Mouse (Mus musculus) limb, embryonic 15.5 days (tissue): ENCODE measurements at regions not wholly inside any gene's neighbourhood (a gene's known extent, or its start where the extent isn't known, plus 50 kb on each side); places are given as distances from the start of the nearest gene placed in this dataset.

Experiments used
- ATAC-seq: fragments of 200-750 bp; cut with Nextera tagmentation; 2 replicates; pipeline ENCODE4 v1.8.0; 2017; ENCODE audit warnings: low read depth, moderate TSS enrichment; ENCODE audit not compliant: insufficient number of reproducible peaks, low FRiP score, low TSS enrichment
- H3K27ac ChIP-seq: fragments of 300-500 bp; sonication (generic); 2 replicates; pipeline ENCODE4 v1.5.1; 2015; ENCODE audit warnings: moderate library complexity, mild to moderate bottlenecking, inconsistent platforms
- H3K27me3 ChIP-seq: fragments of 300-500 bp; sonication (generic); 2 replicates; pipeline ENCODE4 v1.6.1; 2015; ENCODE audit warnings: inconsistent platforms
- H3K36me3 ChIP-seq: fragments of 300-500 bp; sonication (generic); 2 replicates; pipeline ENCODE4 v1.6.1; 2015; ENCODE audit warnings: inconsistent platforms
- H3K4me1 ChIP-seq: fragments of 300-500 bp; sonication (generic); 2 replicates; pipeline ENCODE4 v1.6.1; 2015; ENCODE audit warnings: inconsistent platforms
- H3K4me2 ChIP-seq: fragments of 300-500 bp; sonication (generic); 2 replicates; pipeline ENCODE4 v1.6.1; 2015; ENCODE audit warnings: mild to moderate bottlenecking, inconsistent platforms
- H3K4me3 ChIP-seq: fragments of 300-500 bp; sonication (generic); 2 replicates; pipeline ENCODE4 v1.5.1; 2015; ENCODE audit warnings: mild to moderate bottlenecking, inconsistent platforms
- H3K9ac ChIP-seq: fragments of 300-500 bp; sonication (generic); 2 replicates; pipeline ENCODE4 v1.6.1; 2015; ENCODE audit warnings: inconsistent platforms
- H3K9me3 ChIP-seq: fragments of 300-500 bp; sonication (generic); 2 replicates; pipeline ENCODE4 v1.6.1; 2016; ENCODE audit warnings: inconsistent platforms
- WGBS: fragments of 180-500 bp; shearing (Covaris S2); methylation state at CpG from one replicate; pipeline ENCODE4 v1.1.7; 2015; 5-methylcytosine and 5-hydroxymethylcytosine counted together

DNA sequence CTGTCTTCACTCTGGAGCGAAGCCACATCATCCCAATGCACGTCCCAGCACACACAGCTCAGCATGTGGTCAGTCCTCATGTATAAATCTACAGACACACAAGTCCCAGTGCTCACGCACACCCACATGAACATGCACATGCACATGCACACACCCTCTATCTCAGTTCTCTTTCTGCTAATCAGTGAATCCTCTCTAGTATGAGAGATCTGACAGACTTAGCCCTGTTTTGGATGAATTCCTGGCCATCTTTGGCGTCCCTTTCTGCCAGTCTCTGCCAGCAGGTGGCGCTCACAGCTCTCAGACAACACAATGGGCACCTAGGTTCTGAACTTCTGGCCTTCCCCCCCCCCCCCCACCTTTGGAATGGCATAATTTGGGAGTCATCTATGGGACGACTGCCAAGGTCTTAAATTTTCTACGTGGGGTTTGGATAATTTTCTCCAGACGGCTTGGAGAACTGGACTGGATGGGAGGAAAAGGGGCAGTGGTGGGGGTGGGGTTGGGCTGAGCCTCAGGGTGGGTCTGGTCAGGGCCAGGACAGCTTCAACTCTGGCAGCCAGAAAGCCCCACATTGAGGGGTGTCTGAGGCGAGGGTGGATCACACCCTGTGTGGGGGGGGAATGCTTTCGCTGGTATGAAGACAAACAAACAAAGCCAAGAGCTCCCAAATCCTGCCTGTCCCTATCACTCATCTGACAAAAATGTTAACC is 149.8 kb downstream of the Opa1 start:
- H3K9me3 ChIP-seq: no peaks in the 10 kb centered on the region
- ATAC-seq: peak; percentile 68; the same call in 1 of the 2 replicates
- H3K4me1 ChIP-seq: peaks cover 31% of the 10 kb centered on the region
- H3K4me2 ChIP-seq: no peak overlapping the region
- H3K27ac ChIP-seq: no peak overlapping the region
- H3K36me3 ChIP-seq: no peaks in the 10 kb centered on the region
- 19% methylated on average over 10 of the region's 10 CpGs for WGBS
- peaks cover 32% of the 10 kb centered on the region for H3K27me3 ChIP-seq
- no peak overlapping the region for H3K4me3 ChIP-seq
- no peak overlapping the region for H3K9ac ChIP-seq

GRCm38 (mm10) chr16:29730010-29730409 is 150.9 kb downstream of the Opa1 start:
- peaks cover 41% of the 10 kb centered on the region for H3K4me1 ChIP-seq
- H3K27me3 ChIP-seq: peaks cover 32% of the 10 kb centered on the region
- WGBS: 14% methylated on average over 5 of the region's 5 CpGs

DNA sequence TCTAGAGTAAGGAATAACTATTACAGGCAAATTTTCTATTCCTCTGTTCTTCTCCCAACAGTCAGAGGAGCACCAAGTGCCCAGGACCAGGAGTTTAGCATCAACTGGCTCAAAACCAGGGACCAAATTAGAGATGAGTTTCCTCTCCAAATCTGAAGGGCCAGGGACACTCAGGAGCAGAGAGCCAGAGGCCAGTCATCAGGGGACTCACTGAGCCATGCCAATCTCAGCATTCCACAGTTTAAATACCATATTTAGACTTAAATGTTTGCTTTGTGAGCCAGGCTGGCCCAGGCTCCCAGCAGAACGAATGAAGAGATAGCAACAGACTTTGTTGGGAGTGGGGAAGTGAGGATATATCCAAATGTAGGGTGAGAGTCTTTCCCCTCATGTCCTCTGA is 153.8 kb downstream of the Opa1 start:
- Histone ChIP-seq H3K4me1 (peaks cover 45% of the 10 kb centered on the region), H3K27ac (no peak overlapping the region)
- WGBS: 46% methylated on average over 1 of the region's 1 CpGs

More at GRCm38 (mm10) chr16:29730010-29730409, 150.9 kb downstream of the Opa1 start:
- H3K9me3 ChIP-seq: no peaks in the 10 kb centered on the region
- no peak for ATAC-seq
- H3K9ac ChIP-seq: no peak overlapping the region
- H3K36me3 ChIP-seq: no peaks in the 10 kb centered on the region
- H3K4me2 ChIP-seq: no peak overlapping the region
- H3K27ac ChIP-seq: no peak overlapping the region
- no peak overlapping the region for H3K4me3 ChIP-seq

DNA sequence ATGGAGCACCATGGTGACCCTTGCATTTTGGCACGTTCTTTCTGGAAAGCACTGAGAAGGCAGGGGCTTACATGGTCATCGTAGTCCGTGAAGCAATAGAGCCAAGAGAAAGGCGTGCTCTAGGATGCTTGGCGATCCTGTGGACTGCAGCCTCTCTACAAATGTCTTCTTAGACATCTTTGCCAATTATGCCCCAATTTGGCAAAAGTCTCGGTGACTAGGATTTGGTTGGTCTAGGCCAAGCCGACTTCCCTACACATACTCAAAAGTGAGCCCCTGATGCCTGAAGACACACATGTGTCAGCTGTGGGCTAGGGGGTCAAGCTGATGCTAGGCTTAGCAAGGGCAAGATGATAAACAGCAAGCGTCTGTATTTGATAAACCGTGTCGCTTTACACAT is 154.7 kb downstream of the Opa1 start:
- 57% methylated on average over 10 of the region's 10 CpGs for WGBS

More for the DNA sequence above, 153.8 kb downstream of the Opa1 start:
- Histone ChIP-seq H3K9me3 (no peaks in the 10 kb centered on the region), H3K9ac (no peak overlapping the region), H3K27me3 (peaks cover 27% of the 10 kb centered on the region), H3K4me3 (no peak overlapping the region), H3K4me2 (no peak overlapping the region), H3K36me3 (no peaks in the 10 kb centered on the region)
- no peak for ATAC-seq

DNA sequence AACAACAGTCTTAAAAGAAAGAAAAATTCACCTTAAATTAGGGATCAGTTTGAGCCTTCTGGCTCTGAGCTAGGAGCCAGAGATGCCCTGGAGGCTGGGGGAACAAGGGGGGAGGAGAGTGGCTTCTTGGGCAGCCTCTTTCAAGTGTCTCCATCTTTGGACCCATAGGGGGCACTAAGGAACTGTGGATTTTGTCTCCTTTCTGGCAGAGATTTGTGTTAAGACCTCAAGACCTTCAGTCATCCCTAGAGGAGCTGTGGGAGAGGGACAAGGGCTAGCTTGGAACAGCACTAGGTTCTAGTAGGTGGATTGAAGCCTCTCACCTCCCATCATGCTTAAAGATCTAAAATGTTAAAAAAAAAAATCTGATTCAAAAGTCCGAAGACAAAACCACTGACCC is 155.2 kb downstream of the Opa1 start:
- Histone ChIP-seq H3K36me3 (no peaks in the 10 kb centered on the region), H3K27ac (peak overlapping the region; percentile 82), H3K9ac (no peak overlapping the region), H3K4me3 (0 out of 2 replicates have a peak overlapping the region, but pooled peaks have one; percentile 14), H3K4me2 (peak overlapping the region; percentile 31; the same call in 1 of the 2 replicates), H3K4me1 (peaks cover 37% of the 10 kb centered on the region), H3K27me3 (peaks cover 25% of the 10 kb centered on the region), H3K9me3 (no peaks in the 10 kb centered on the region)
- no peak for ATAC-seq
- 0% methylated on average over 1 of the region's 1 CpGs for WGBS

More for the DNA sequence above, 154.7 kb downstream of the Opa1 start:
- no peak for ATAC-seq
- Histone ChIP-seq H3K9me3 (no peaks in the 10 kb centered on the region), H3K4me3 (no peak overlapping the region), H3K9ac (no peak overlapping the region), H3K4me1 (peaks cover 41% of the 10 kb centered on the region), H3K4me2 (no peak overlapping the region), H3K27ac (no peak overlapping the region; the same call in 1 of the 2 replicates), H3K36me3 (no peaks in the 10 kb centered on the region), H3K27me3 (peaks cover 25% of the 10 kb centered on the region)

- Histone ChIP-seq H3K9ac (no peak overlapping the region), H3K4me2 (peak overlapping the region; percentile 31; the same call in 1 of the 2 replicates), H3K27me3 (peaks cover 25% of the 10 kb centered on the region), H3K27ac (peak overlapping the region; percentile 82), H3K4me1 (peaks cover 34% of the 10 kb centered on the region), H3K4me3 (peak overlapping the region; percentile 14; the same call in 1 of the 2 replicates), H3K36me3 (no peaks in the 10 kb centered on the region), H3K9me3 (no peaks in the 10 kb centered on the region)
- ATAC-seq: peak; percentile 56
- 3% methylated on average over 12 of the region's 12 CpGs for WGBS
These were observed 155.7 kb downstream of the Opa1 start for GRCm38 (mm10) chr16:29734738-29735250.

GRCm38 (mm10) chr16:29735371-29736008 is 156.4 kb downstream of the Opa1 start:
- peaks cover 22% of the 10 kb centered on the region; the same call in 1 of the 2 replicates for H3K27me3 ChIP-seq
- H3K4me1 ChIP-seq: peaks cover 28% of the 10 kb centered on the region
- H3K27ac ChIP-seq: peak overlapping the region; percentile 69
- H3K36me3 ChIP-seq: no peaks in the 10 kb centered on the region
- no peak overlapping the region for H3K9ac ChIP-seq
- peak overlapping the region; percentile 31; the same call in 1 of the 2 replicates for H3K4me2 ChIP-seq
- no peak for ATAC-seq
- H3K9me3 ChIP-seq: no peaks in the 10 kb centered on the region
- 7% methylated on average over 12 of the region's 12 CpGs for WGBS
- H3K4me3 ChIP-seq: no peak overlapping the region

- 0 out of 2 replicates have a peak overlapping the region, but pooled peaks have one; percentile 11 for H3K27ac ChIP-seq
- no peak for ATAC-seq
- no peaks in the 10 kb centered on the region for H3K9me3 ChIP-seq
- H3K4me3 ChIP-seq: no peak overlapping the region
- H3K4me2 ChIP-seq: no peak overlapping the region
- H3K9ac ChIP-seq: no peak overlapping the region
- peaks cover 20% of the 10 kb centered on the region; the same call in 1 of the 2 replicates for H3K27me3 ChIP-seq
- H3K4me1 ChIP-seq: peaks cover 28% of the 10 kb centered on the region
- WGBS: 45% methylated on average over 9 of the region's 9 CpGs
- H3K36me3 ChIP-seq: no peaks in the 10 kb centered on the region
These were observed 157.1 kb downstream of the Opa1 start for GRCm38 (mm10) chr16:29736211-29736610.

DNA sequence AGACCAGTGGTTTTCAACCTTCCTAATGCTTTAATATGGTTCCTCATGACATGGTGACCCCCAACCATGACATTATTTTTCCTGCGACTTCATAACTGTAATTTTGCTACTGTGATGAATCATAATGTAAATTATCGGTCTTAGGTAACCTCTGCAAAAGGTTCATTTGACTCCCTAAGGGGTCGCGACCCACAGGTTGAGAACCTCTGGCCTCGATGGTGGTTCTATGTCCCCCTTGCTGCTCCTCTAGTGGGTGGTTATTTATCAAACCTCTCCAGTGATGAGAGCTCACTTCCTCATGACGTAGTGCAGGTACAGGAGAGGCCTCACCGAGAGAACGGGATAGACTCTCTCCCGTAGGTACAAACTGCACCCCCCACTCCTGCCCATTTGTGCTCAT is 158.9 kb downstream of the Opa1 start:
- Histone ChIP-seq H3K27me3 (peaks cover 9% of the 10 kb centered on the region; the same call in 1 of the 2 replicates), H3K27ac (no peak overlapping the region), H3K4me1 (peaks cover 32% of the 10 kb centered on the region), H3K9me3 (no peaks in the 10 kb centered on the region), H3K4me3 (no peak overlapping the region), H3K9ac (no peak overlapping the region), H3K36me3 (no peaks in the 10 kb centered on the region), H3K4me2 (no peak overlapping the region)
- 91% methylated on average over 9 of the region's 9 CpGs for WGBS
- no peak for ATAC-seq

- H3K36me3 ChIP-seq: no peaks in the 10 kb centered on the region
- peaks cover 9% of the 10 kb centered on the region for H3K4me1 ChIP-seq
- H3K9me3 ChIP-seq: no peaks in the 10 kb centered on the region
- H3K4me2 ChIP-seq: no peak overlapping the region
- 28% methylated on average over 14 of the region's 14 CpGs for WGBS
- no peaks in the 10 kb centered on the region for H3K27me3 ChIP-seq
- H3K9ac ChIP-seq: no peak overlapping the region
- no peak for ATAC-seq
- H3K4me3 ChIP-seq: no peak overlapping the region
- no peak overlapping the region for H3K27ac ChIP-seq
These were observed 163.5 kb downstream of the Opa1 start for GRCm38 (mm10) chr16:29742497-29743230.

- Histone ChIP-seq H3K4me1 (peaks cover 9% of the 10 kb centered on the region), H3K4me3 (no peak overlapping the region), H3K27ac (no peak overlapping the region), H3K27me3 (no peaks in the 10 kb centered on the region), H3K4me2 (no peak overlapping the region), H3K9ac (no peak overlapping the region), H3K9me3 (no peaks in the 10 kb centered on the region), H3K36me3 (no peaks in the 10 kb centered on the region)
- no peak for ATAC-seq
- WGBS: 80% methylated on average over 5 of the region's 5 CpGs
These were observed 166.4 kb downstream of the Opa1 start for GRCm38 (mm10) chr16:29745486-29745885.
